Mouse (Mus musculus) layer of hippocampus, postnatal 36 days (tissue): ENCODE data around the gene Crybg2. TPM values are rescaled to one million over a fixed set of nuclear protein-coding genes. Genes with fewer than 3 reads are reported as not detected.

ENCODE experiments used
- DNase-seq, 2 experiments: peaks; one replicate each; pipeline ENCODE4 v3.0.0; 2022
- total RNA-seq, 2 experiments: library from RNA; stranded (reverse); gene quantifications; 2 replicates each; pipeline ENCODE4 v1.2.3; 2021

The Crybg2 gene
- 1 to 10 TPM; 1.2 to 1.8 TPM for total RNA-seq

DNA sequence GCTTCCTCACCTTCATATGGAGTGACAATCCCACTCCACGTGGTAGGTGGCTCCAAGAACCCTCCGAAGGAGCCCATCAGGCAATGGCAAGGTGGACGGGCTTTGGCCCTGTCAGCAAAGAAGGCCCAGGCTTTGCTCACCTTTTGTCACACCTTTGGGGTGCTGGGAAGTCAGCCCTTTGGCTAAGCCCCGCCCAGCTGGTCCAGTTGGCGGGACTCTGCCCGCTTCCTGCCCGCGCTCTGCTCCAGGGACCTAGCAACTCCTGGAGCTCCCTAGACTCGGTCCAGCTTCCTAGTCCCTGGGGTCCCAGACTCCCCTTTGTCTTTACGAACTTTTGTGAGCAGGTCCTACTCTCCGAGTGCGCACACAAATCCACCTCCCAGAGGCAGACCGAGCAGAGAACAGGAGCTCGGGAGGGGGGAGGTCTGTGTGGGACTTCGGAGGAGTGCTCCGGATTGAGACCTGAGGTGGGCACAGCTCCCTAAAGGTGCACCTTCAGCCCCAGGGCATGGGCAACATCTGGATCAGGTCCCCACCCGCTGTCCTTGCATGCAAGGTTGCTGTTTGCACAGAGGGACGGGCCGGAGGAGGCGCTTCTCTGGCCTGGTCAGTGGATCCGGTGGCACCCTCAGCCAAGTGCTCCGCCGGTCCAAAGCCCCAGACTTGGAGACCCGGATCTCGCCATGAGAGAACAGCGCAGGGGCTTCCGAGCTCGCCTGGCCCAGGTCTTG is at the start of gene Crybg2:
Gene Crybg2, plus strand, starts transcription at position 681 of the 731 bp plus-strand sequence.
- DNase-seq: no peak

DNA sequence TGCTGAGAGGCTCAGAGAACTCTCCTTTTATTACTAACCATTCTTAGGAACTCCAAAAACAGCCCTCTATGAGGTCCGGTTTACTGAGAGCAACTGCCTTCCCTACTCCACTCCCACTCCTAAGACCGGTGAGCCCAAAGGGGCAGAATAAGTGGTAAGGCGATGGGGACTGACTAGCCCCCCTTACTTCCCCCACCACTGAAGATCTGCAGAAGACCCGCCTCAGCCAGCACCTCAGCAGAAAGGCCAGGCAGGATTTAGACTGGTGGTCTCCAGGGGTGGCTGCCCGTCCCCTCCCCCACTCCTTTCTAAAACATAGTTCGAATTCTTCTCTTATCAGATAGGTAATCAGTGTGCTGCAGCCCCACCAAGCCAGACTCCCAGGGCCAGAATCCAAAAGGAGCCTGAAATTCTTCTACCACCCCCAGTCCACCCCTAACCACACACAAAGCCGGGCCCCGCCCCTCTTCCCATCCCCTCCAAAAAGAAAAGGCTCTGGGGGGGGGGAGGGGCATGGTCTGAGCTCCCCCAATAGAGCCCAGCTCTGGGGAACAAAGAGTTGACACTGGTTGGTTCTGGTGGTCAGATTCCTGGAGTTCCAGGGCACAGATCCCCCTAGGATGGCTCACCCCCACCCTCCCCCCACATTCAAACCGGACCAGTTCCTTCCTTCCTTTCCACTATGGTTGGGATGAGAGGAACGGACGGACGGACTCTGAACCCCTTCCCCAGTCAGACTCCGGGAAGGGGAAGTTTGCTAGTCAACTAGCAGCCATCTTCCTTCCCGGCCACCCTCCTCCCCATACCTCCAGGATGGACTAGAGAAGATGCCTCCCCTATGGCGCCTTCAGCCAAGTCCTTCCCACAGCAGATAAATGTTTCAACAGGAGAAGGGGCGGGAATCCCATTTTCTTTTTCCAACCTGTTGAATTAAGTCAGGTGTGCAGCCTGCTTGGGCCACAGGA is 48.9 kb upstream of the Crybg2 start:
- no peak for DNase-seq

GRCm38 (mm10) chr4:134012858-134013528 is 47.6 kb upstream of the Crybg2 start:
- no peak for DNase-seq

- DNase-seq: no peak
These were observed 44.4 kb upstream of the Crybg2 start for GRCm38 (mm10) chr4:134016208-134016607.

DNA sequence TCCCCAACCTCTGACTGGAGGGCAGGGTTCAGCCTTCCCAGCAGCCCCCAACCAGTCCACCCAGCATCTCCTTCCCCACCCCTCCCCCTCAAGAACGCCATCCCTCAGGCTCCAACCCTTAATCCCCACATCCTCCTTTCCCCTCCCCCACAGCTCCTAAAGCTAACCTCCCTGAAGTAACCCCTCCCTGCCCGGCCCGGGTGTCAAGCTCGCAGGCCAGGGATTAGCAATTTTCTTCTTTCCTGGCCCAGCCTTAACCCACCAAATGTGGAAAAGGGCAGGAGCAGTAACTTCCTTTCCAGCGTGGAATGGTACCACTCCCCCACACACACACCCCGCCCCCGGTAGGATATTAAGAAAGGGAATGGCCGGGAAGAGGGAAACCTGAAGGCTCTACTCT is 43.8 kb upstream of the Crybg2 start:
- no peak for DNase-seq

- DNase-seq: no peak
These were observed 43.3 kb upstream of the Crybg2 start for GRCm38 (mm10) chr4:134017201-134017865.

DNA sequence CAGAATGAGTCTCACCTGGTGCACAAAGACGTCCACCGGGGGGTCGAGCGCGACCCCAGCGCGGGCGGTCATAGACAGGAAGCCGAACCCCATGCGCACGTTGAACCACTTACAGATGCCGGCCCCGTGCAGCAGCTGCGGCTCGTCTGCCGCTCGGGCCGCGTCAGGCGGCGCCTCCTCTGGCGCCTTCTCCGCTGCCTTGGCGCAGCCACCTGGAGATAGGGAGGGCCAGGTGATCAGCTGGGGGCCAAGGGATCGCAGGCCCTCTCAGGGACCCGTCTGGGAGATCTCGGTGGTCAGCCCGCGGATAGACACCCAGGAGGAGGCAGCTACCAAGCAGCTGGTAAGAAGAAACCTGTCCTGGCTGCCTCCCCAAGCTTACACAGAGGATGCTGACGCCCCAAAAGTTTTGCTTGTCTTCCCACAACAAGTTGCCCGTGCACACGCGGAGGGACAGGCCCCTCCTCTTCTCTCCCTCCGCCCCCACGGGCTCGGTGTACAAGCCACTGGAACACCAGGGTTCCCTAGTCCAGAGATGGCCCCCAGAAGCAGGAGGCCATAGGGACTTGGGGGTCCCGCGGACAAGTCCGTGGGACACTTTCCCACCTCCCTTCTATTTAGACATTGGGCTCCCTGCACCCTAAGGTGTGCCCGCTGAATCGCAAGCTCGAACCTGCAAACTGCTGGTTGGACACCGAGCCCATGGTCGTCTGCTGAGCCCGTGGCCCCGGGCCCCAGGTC is 42.4 kb upstream of the Crybg2 start:
- no peak for DNase-seq

DNA sequence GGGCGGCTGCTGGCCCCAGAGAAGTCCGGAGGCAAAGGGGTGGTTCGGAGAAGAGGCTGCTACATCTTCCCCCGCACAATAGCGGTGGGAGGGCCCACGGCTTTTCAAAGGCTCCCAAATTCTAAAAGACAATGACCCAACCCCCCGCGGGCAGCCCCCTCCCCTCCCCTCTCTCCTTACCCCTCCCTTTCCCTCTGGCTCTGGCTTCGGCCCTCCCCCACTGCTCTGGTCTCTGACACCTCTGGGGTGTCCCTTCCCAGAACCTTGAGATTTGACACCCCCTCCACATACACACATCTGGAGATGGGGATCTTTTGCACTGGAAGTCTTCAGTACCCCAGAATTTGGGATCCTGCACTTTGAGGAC is 41.9 kb upstream of the Crybg2 start, which contains the start of gene Lin28a:
Gene Lin28a, minus strand, starts transcription at position 63 of the 367 bp plus-strand sequence.
- DNase-seq: no peak

DNA sequence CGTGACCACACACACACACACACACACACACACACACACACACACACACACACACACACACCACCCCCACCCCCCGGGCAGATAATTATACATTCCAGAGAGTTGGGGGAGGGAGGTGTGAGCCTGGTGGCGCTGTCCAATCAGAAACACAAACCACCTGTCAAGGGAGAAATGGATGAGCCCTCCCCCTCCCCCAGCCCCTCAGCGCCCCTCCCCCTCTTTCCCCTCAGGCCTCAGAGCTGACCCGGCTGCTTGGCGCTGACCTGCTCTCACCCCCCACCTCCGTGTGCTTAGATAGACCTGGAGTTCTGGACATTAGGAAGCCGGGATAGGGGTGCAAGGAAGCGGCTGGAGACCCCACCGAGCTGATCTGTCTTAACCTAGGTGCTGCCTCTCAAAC is 41.4 kb upstream of the Crybg2 start:
- DNase-seq: no peak

GRCm38 (mm10) chr4:134019641-134020351 is 40.8 kb upstream of the Crybg2 start:
- DNase-seq: no peak

DNA sequence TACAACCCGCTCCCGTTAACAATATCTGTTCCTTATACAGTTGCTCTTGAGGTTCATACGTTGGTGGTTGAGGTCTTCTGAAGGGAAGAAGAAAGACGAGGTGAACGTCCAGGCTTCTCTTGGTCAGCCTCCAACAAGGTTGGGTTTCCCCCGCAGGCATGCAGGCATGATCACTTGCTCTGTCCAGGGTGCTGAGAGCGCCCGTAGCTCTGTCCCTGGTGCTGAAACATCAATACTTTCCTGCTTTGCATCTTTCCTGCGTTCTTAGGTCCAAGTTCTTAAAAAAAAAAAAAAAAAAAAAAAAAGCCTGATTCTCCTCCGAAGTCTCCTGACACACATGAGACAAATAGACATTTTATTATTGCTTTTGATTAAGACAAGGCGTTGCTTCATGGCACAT is 40.0 kb upstream of the Crybg2 start:
- DNase-seq: no peak

DNA sequence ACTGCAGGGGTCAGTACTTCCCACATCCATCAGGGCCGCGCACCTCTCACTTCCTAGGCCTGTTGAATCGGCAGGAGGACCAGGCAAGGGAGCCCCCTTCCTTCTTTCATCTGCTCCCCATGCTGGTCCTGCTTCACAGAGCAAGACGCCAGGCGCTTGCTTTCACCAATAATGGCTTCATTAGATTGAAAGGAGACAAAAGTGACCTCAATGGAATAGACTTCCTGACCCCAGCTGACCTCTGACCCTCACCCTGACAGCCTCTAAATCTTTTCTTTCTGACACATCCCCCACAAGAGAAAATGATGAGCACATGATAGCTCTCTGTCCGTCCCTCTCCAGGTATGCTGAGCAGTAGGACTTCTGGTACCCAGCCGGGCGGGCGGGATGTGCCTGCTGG is 34.8 kb upstream of the Crybg2 start:
- DNase-seq: no peak

- DNase-seq: peak; percentile 80 to 82
These were observed 24.7 kb upstream of the Crybg2 start for GRCm38 (mm10) chr4:134035953-134036352.

- no peak for DNase-seq
These were observed 19.1 kb upstream of the Crybg2 start for GRCm38 (mm10) chr4:134041317-134042123.

- DNase-seq: no peak
These were observed 17.6 kb upstream of the Crybg2 start for GRCm38 (mm10) chr4:134043041-134043440.

- DNase-seq: no peak
These were observed 13.0 kb upstream of the Crybg2 start for GRCm38 (mm10) chr4:134047648-134048047.

- DNase-seq: no peak
These were observed 8.7 kb upstream of the Crybg2 start for GRCm38 (mm10) chr4:134051912-134052311.

DNA sequence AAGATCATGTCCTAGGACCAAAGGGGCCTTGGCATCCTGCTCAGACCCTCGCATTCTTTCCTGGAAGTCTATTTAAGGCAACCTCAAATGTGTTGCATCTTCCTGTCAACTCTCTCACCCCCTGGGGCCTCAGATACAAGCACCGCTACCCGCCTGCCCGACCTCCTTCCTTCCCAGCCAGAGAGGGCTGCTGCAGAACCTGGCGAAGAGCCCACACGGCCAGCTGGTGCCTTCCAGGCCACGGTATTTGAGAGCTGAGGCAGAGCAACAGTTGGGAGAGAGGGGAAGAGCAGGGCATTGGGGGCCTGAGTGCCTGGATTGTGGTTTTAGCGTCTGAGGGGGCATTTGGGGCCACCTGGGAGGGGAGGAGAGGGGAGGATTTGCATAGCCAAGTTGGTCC is 8.1 kb upstream of the Crybg2 start:
- DNase-seq: no peak

GRCm38 (mm10) chr4:134053538-134053937 is 7.1 kb upstream of the Crybg2 start, which contains the start of gene Zfp683:
Gene Zfp683, plus strand, starts transcription at chr4:134053838.
- no peak for DNase-seq

DNA sequence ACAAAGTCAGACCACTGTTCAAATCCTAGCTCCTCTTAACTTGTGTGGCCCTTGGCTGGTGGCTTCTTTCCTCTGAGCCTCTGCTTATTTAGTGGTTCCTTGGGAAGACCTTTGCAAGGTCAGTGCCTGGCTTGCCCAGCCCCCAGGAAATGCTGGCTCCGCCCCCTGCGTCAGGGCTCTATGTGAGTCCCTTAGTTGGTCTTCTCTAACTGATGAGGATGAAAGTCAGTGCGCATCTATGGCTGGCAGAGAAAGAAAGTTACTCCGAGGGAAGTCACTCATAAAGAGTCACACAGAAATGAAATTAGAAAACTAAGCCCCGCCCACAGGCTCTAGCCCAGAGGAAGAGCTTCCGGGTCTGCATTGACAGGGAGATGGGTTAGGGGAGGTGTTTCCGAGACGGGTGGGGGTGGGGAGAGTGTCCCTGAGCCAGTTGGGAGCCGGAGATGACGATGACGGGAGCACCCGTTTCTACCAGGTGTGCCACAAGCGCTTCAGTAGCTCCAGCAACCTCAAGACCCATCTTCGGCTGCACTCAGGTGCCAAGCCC is 2.4 kb upstream of the Crybg2 start:
- no peak for DNase-seq
